Mouse (Mus musculus) hindbrain, embryonic 11.5 days (tissue): ENCODE measurements at regions not wholly inside any gene's neighbourhood (a gene's known extent, or its start where the extent isn't known, plus 50 kb on each side); places are given as distances from the start of the nearest gene placed in this dataset.

Source experiments
- ATAC-seq: fragments of 200-750 bp; cut with Nextera tagmentation; 2 replicates; pipeline ENCODE4 v1.8.0; 2017; ENCODE audit warnings: mild to moderate bottlenecking, moderate TSS enrichment, moderate library complexity; ENCODE audit not compliant: low FRiP score
- DNase-seq: peaks from one replicate; pipeline ENCODE4 v3.0.0-alpha.2; 2015; ENCODE audit warnings: low spot score
- H3K27ac ChIP-seq: fragments of 300-500 bp; sonication (generic); 2 replicates; pipeline ENCODE4 v1.5.1; 2014; ENCODE audit warnings: mild to moderate bottlenecking, low read depth, low read length
- H3K27me3 ChIP-seq: fragments of 300-500 bp; sonication (generic); 2 replicates; pipeline ENCODE4 v1.6.1; 2014; ENCODE audit warnings: mild to moderate bottlenecking, low read length, moderate library complexity, mixed read lengths; ENCODE audit not compliant: control insufficient read depth, insufficient read depth
- H3K36me3 ChIP-seq: fragments of 300-500 bp; sonication (generic); 2 replicates; pipeline ENCODE4 v1.6.1; 2014; ENCODE audit warnings: mild to moderate bottlenecking, low read length, moderate library complexity, mixed read lengths; ENCODE audit not compliant: control insufficient read depth, insufficient read depth
- H3K4me1 ChIP-seq: fragments of 300-500 bp; sonication (generic); replicated peaks from 2 replicates; pipeline ENCODE4 v1.6.1; 2014; ENCODE audit warnings: low read length, mixed read lengths; ENCODE audit not compliant: control insufficient read depth, insufficient read depth
- H3K4me2 ChIP-seq: fragments of 300-500 bp; sonication (generic); replicated peaks from 2 replicates; pipeline ENCODE4 v1.6.1; 2014; ENCODE audit warnings: mild to moderate bottlenecking, low read depth, low read length
- H3K4me3 ChIP-seq: fragments of 300-500 bp; sonication (generic); 2 replicates; pipeline ENCODE4 v1.5.1; 2014; ENCODE audit warnings: low read depth, low read length
- H3K9ac ChIP-seq: fragments of 300-500 bp; sonication (generic); 2 replicates; pipeline ENCODE4 v1.6.1; 2014; ENCODE audit warnings: low read depth, low read length
- H3K9me3 ChIP-seq: fragments of 300-500 bp; sonication (generic); 2 replicates; pipeline ENCODE4 v1.6.1; 2016; ENCODE audit warnings: low read length; ENCODE audit not compliant: control insufficient read depth
- WGBS: fragments of 180-500 bp; shearing (Covaris S2); extraction: QIAGEN DNeasy Blood & Tissue Kit; methylation state at CpG from one replicate; pipeline ENCODE4 v1.1.7; 2014; 5-methylcytosine and 5-hydroxymethylcytosine counted together

- Histone ChIP-seq H3K27me3 (no peaks in the 10 kb centered on the region), H3K4me2 (no peak overlapping the region), H3K27ac (no peak overlapping the region), H3K36me3 (no peaks in the 10 kb centered on the region), H3K4me3 (no peak overlapping the region), H3K9me3 (no peaks in the 10 kb centered on the region), H3K9ac (no peak overlapping the region), H3K4me1 (no peaks in the 10 kb centered on the region)
- DNase-seq (no peak), ATAC-seq (no peak)
- WGBS = 80% methylated on average over 3 of the region's 3 CpGs
Measured at GRCm38 (mm10) chr6:11796361-11796760, 110.9 kb downstream of the Ndufa4 start.

GRCm38 (mm10) chr6:11793366-11793765 is 113.9 kb downstream of the Ndufa4 start:
- Histone ChIP-seq H3K4me1 (no peaks in the 10 kb centered on the region), H3K9me3 (no peaks in the 10 kb centered on the region), H3K27me3 (no peaks in the 10 kb centered on the region), H3K27ac (no peak overlapping the region), H3K4me2 (no peak overlapping the region), H3K9ac (no peak overlapping the region), H3K36me3 (no peaks in the 10 kb centered on the region), H3K4me3 (no peak overlapping the region)
- WGBS = 32% methylated on average over 8 of the region's 8 CpGs
- ATAC-seq (peak; percentile 76), DNase-seq (peak; percentile 69)

DNA sequence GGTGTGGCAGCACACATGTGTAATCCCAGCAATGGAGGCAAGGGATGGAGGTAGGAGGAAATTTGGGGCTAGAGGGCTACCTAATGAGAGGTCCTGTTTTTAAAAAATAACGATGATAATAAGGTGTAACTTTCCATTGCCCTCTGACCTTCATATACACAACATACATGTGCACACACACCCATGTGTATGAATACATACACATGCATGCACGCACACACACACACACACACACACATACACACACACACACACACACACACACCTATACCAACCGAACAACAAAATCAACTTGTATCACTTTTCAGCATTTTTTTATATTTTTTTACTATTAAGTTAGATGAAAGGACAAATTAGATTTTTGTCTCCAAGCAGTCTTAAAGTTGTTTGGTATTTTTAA is 115.1 kb downstream of the Ndufa4 start:
- no peaks in the 10 kb centered on the region for H3K36me3 ChIP-seq
- no peaks in the 10 kb centered on the region for H3K9me3 ChIP-seq
- H3K27ac ChIP-seq = no peak overlapping the region
- no peak overlapping the region for H3K4me2 ChIP-seq
- 89% methylated on average over 3 of the region's 3 CpGs for WGBS
- ATAC-seq (0 out of 2 replicates have a peak, but pooled peaks have one; percentile 56), DNase-seq (no peak)
- no peak overlapping the region for H3K9ac ChIP-seq
- H3K4me3 ChIP-seq = no peak overlapping the region
- no peaks in the 10 kb centered on the region for H3K27me3 ChIP-seq
- H3K4me1 ChIP-seq = no peaks in the 10 kb centered on the region

- Histone ChIP-seq H3K4me3 (no peak overlapping the region), H3K4me1 (no peaks in the 10 kb centered on the region), H3K36me3 (no peaks in the 10 kb centered on the region), H3K4me2 (no peak overlapping the region), H3K27me3 (no peaks in the 10 kb centered on the region), H3K9ac (no peak overlapping the region), H3K9me3 (no peaks in the 10 kb centered on the region), H3K27ac (no peak overlapping the region)
- DNase-seq = no peak
- no peak for ATAC-seq
- WGBS = 77% methylated on average over 3 of the region's 3 CpGs
Measured at GRCm38 (mm10) chr6:11791056-11791455, 116.2 kb downstream of the Ndufa4 start.

GRCm38 (mm10) chr6:11773992-11774391 is 133.3 kb downstream of the Ndufa4 start:
- Histone ChIP-seq H3K9me3 (no peaks in the 10 kb centered on the region), H3K27me3 (no peaks in the 10 kb centered on the region), H3K4me1 (no peaks in the 10 kb centered on the region), H3K9ac (no peak overlapping the region), H3K4me3 (no peak overlapping the region), H3K36me3 (no peaks in the 10 kb centered on the region), H3K27ac (no peak overlapping the region), H3K4me2 (no peak overlapping the region)
- DNase-seq (no peak), ATAC-seq (no peak)
- WGBS = 90% methylated on average over 3 of the region's 3 CpGs

DNA sequence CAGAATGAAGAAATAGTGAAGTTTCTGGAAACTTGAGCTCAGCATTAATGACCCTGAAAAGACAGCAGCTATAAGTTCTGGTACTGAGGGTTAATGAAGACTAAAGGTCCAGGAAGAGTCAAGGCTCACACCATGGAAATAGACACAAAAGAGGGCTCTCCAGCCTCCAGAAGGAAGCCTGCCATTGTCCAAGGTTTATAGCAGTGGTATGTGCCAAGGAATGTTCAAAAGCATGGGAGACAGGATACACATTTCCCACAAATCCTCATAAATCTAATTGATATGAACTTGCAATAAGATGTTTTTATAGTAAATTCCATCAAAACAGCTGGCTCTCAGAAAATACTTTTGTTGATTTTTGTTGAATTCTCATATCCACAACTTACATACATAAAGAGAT is 144.4 kb downstream of the Ndufa4 start:
- ATAC-seq = no peak
- Histone ChIP-seq H3K4me2 (no peak overlapping the region), H3K27me3 (no peaks in the 10 kb centered on the region), H3K4me3 (no peak overlapping the region), H3K36me3 (no peaks in the 10 kb centered on the region), H3K27ac (no peak overlapping the region), H3K9me3 (no peaks in the 10 kb centered on the region), H3K9ac (no peak overlapping the region), H3K4me1 (no peaks in the 10 kb centered on the region)
- no peak for DNase-seq

DNA sequence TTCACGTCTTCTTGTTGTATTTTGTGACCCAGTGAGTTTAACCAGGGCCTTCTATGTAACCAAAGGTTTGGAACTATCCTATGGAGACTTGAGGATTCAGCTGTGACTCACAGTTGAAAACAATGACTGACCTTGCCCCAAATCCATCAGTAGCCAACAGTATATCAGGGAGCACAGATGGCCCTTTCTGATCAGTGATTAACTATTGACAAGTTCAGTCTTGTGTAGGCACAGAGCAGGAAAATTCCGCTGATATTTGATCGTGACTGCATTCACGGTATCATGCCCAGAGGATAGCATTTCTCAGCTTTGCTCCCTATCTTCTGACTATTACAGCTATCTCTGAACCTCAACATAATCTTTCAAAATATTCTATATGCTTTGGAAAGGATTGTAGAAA is 169.6 kb downstream of the Ndufa4 start:
- no peak overlapping the region for H3K27ac ChIP-seq
- ATAC-seq (no peak), DNase-seq (no peak)
- no peak overlapping the region for H3K9ac ChIP-seq
- H3K9me3 ChIP-seq = no peaks in the 10 kb centered on the region
- H3K27me3 ChIP-seq = no peaks in the 10 kb centered on the region
- H3K36me3 ChIP-seq = no peaks in the 10 kb centered on the region
- no peak overlapping the region for H3K4me3 ChIP-seq
- H3K4me2 ChIP-seq = no peak overlapping the region
- 88% methylated on average over 4 of the region's 4 CpGs for WGBS
- no peaks in the 10 kb centered on the region for H3K4me1 ChIP-seq

GRCm38 (mm10) chr6:11731126-11731525 is 176.2 kb downstream of the Ndufa4 start:
- Histone ChIP-seq H3K27me3 (no peaks in the 10 kb centered on the region), H3K4me3 (no peak overlapping the region), H3K4me2 (no peak overlapping the region), H3K4me1 (no peaks in the 10 kb centered on the region), H3K36me3 (no peaks in the 10 kb centered on the region), H3K9ac (no peak overlapping the region), H3K9me3 (no peaks in the 10 kb centered on the region), H3K27ac (no peak overlapping the region)
- ATAC-seq (no peak), DNase-seq (no peak)

DNA sequence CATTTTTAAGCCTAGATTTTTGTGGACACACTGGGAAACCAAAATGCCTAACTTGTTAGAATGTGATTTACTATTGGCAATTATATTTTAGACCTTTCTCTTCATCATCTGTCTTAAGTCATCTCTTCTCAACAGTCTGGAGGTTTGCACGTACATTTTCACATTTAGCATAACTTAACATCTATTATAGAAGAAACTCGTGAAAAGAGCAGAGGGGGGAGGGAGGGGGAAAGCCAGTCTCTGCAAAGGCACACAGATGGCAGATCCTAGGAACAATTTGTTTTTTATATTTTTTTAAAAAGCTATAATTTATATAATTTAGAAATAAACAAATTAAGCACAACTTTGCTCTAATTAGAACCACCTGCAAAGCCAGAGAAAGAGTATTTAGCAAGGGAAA is 176.6 kb downstream of the Ndufa4 start:
- WGBS = 70% methylated on average over 2 of the region's 2 CpGs
- Histone ChIP-seq H3K27ac (no peak overlapping the region), H3K9me3 (no peaks in the 10 kb centered on the region), H3K9ac (no peak overlapping the region), H3K4me3 (no peak overlapping the region), H3K36me3 (no peaks in the 10 kb centered on the region), H3K4me1 (no peaks in the 10 kb centered on the region), H3K4me2 (no peak overlapping the region), H3K27me3 (no peaks in the 10 kb centered on the region)
- DNase-seq = no peak
- ATAC-seq = no peak
